Mouse (Mus musculus): ENCODE results near the gene Alx3. TPM values are rescaled to one million over a fixed set of nuclear protein-coding genes. Genes with fewer than 3 reads are reported as not detected.

The Alx3 gene
- polyA plus RNA-seq, 1 experiment from 2014 or later = 0.28 TPM

- H3K4me2 ChIP-seq (ENCODE audit: low read depth, low read length) = no peak overlapping the region
- ATAC-seq (ENCODE audit: low read depth) = no peak
- WGBS = 71% methylated on average over 4 of the region's 4 CpGs
These were observed 32.2 kb upstream of the Alx3 start for GRCm38 (mm10) chr3:107562591-107562990.

GRCm38 (mm10) chr3:107563880-107564279, 31.0 kb upstream of the Alx3 start:
- no peak for ATAC-seq (ENCODE audit: low read depth)
- Histone ChIP-seq H3K27me3 (ENCODE audit: control insufficient read depth, insufficient read depth, low read depth, low read length) (no peaks in the 10 kb centered on the region), H3K4me1 (replicated peaks; ENCODE audit: control insufficient read depth, insufficient read depth, low read length) (no peaks in the 10 kb centered on the region), H3K9me3 (ENCODE audit: control insufficient read depth, low read length) (no peaks in the 10 kb centered on the region), H3K36me3 (ENCODE audit: control insufficient read depth, insufficient read depth, low read length) (no peaks in the 10 kb centered on the region), H3K4me3 (ENCODE audit: low read length) (no peak overlapping the region), H3K4me2 (ENCODE audit: low read depth, low read length) (no peak overlapping the region), H3K27ac (ENCODE audit: low read length) (no peak overlapping the region), H3K9ac (ENCODE audit: low read length) (no peak overlapping the region)
- 28% methylated on average over 4 of the region's 4 CpGs for WGBS

More at GRCm38 (mm10) chr3:107562591-107562990, 32.2 kb upstream of the Alx3 start:
- H3K36me3 ChIP-seq (ENCODE audit: control insufficient read depth, insufficient read depth, low read length) = no peaks in the 10 kb centered on the region
- H3K4me3 ChIP-seq (ENCODE audit: low read length) = no peak overlapping the region
- no peaks in the 10 kb centered on the region for H3K4me1 ChIP-seq (replicated peaks; ENCODE audit: control insufficient read depth, insufficient read depth, low read length)
- H3K9ac ChIP-seq (ENCODE audit: low read length) = no peak overlapping the region
- H3K27me3 ChIP-seq (ENCODE audit: control insufficient read depth, insufficient read depth, low read depth, low read length) = no peaks in the 10 kb centered on the region
- H3K9me3 ChIP-seq (ENCODE audit: control insufficient read depth, low read length) = no peaks in the 10 kb centered on the region
- no peak overlapping the region for H3K27ac ChIP-seq (ENCODE audit: low read length)

- Histone ChIP-seq H3K9me3 (ENCODE audit: control insufficient read depth, low read length) (no peaks in the 10 kb centered on the region), H3K4me1 (replicated peaks; ENCODE audit: control insufficient read depth, insufficient read depth, low read length) (no peaks in the 10 kb centered on the region), H3K4me2 (ENCODE audit: low read depth, low read length) (no peak overlapping the region), H3K9ac (ENCODE audit: low read length) (no peak overlapping the region), H3K4me3 (ENCODE audit: low read length) (no peak overlapping the region), H3K36me3 (ENCODE audit: control insufficient read depth, insufficient read depth, low read length) (no peaks in the 10 kb centered on the region), H3K27me3 (ENCODE audit: control insufficient read depth, insufficient read depth, low read depth, low read length) (no peaks in the 10 kb centered on the region), H3K27ac (ENCODE audit: low read length) (no peak overlapping the region)
- 16% methylated on average over 3 of the region's 3 CpGs for WGBS
- no peak for ATAC-seq (ENCODE audit: low read depth)
These were observed 29.5 kb upstream of the Alx3 start for GRCm38 (mm10) chr3:107565331-107565730.

DNA sequence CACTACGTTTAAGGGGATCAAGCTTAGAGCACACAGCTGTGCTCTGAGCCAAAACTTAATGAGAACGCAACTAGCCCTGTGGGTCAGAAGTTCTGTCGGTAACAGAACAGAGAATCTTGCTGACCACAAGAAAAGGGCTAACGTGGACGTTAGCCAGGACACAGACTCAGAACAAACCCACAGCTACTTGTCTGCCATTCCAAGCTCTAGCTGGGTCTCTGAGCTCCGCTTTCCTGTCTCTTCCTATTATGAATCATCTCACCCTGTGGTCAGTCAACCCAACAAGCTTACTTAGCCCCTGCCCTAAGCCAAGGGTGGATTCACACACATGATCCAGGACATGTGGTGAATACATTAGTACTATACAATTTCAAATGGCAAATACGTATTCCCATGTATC, 27.1 kb upstream of the Alx3 start:
- WGBS = 67% methylated on average over 7 of the region's 7 CpGs
- Histone ChIP-seq H3K27me3 (ENCODE audit: control insufficient read depth, insufficient read depth, low read depth, low read length) (no peaks in the 10 kb centered on the region), H3K9me3 (ENCODE audit: control insufficient read depth, low read length) (no peaks in the 10 kb centered on the region), H3K4me3 (ENCODE audit: low read length) (no peak overlapping the region), H3K4me1 (replicated peaks; ENCODE audit: control insufficient read depth, insufficient read depth, low read length) (no peaks in the 10 kb centered on the region), H3K9ac (ENCODE audit: low read length) (no peak overlapping the region), H3K27ac (ENCODE audit: low read length) (no peak overlapping the region), H3K4me2 (ENCODE audit: low read depth, low read length) (no peak overlapping the region), H3K36me3 (ENCODE audit: control insufficient read depth, insufficient read depth, low read length) (no peaks in the 10 kb centered on the region)
- ATAC-seq (ENCODE audit: low read depth) = no peak

GRCm38 (mm10) chr3:107568721-107569120, 26.1 kb upstream of the Alx3 start:
- H3K4me2 ChIP-seq (ENCODE audit: low read depth, low read length) = no peak overlapping the region
- WGBS = 61% methylated on average over 4 of the region's 4 CpGs
- no peaks in the 10 kb centered on the region for H3K4me1 ChIP-seq (replicated peaks; ENCODE audit: control insufficient read depth, insufficient read depth, low read length)
- H3K36me3 ChIP-seq (ENCODE audit: control insufficient read depth, insufficient read depth, low read length) = no peaks in the 10 kb centered on the region
- no peak overlapping the region for H3K27ac ChIP-seq (ENCODE audit: low read length)
- H3K9ac ChIP-seq (ENCODE audit: low read length) = no peak overlapping the region
- H3K27me3 ChIP-seq (ENCODE audit: control insufficient read depth, insufficient read depth, low read depth, low read length) = no peaks in the 10 kb centered on the region
- 0 out of 2 replicates have a peak, but pooled peaks have one; percentile 28 for ATAC-seq (ENCODE audit: low read depth)
- no peaks in the 10 kb centered on the region for H3K9me3 ChIP-seq (ENCODE audit: control insufficient read depth, low read length)
- H3K4me3 ChIP-seq (ENCODE audit: low read length) = no peak overlapping the region

DNA sequence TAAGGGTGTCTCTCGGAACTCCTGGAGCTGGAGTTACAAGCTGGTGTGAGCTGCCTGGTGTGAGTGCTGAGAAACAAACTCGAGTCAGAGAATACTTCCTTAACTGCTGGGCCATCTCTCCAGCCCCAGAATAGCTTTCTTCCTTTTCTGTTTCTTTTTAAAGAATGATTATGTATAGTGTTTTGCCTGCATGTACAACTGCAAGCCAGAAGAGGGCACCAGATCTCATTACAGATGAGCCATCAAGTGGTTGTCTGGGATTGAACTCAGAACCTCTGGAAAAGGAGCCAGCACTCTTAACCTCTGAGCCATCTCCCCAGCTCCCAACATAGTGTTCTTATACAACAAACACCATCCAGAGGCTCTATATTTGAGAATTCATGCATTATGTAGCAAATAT, 23.6 kb upstream of the Alx3 start:
- Histone ChIP-seq H3K9ac (ENCODE audit: low read length) (no peak overlapping the region), H3K36me3 (ENCODE audit: control insufficient read depth, insufficient read depth, low read length) (no peaks in the 10 kb centered on the region), H3K27ac (ENCODE audit: low read length) (no peak overlapping the region), H3K4me2 (ENCODE audit: low read depth, low read length) (no peak overlapping the region), H3K9me3 (ENCODE audit: control insufficient read depth, low read length) (no peaks in the 10 kb centered on the region), H3K4me3 (ENCODE audit: low read length) (no peak overlapping the region), H3K4me1 (replicated peaks; ENCODE audit: control insufficient read depth, insufficient read depth, low read length) (no peaks in the 10 kb centered on the region), H3K27me3 (ENCODE audit: control insufficient read depth, insufficient read depth, low read depth, low read length) (no peaks in the 10 kb centered on the region)
- no peak for ATAC-seq (ENCODE audit: low read depth)
- WGBS = 47% methylated on average over 2 of the region's 2 CpGs

DNA sequence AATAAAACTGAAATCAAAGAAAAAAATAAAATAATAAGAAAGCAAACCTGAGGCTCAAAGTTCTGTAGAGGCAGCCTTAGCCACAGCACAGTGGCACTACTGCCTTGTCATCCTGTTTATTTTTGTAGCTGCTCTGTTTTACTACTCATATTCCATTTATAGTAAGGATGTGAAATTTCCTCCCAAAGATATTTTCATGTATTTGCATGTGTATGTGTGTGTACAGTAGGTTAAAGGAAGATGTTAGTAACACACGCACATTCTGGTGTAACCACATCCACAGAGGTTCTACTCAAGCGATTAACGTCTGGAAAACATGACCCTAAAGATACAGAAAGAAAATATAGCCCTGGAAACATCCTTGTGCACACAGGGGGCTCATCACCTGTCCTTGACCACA, 18.0 kb upstream of the Alx3 start:
- H3K36me3 ChIP-seq (ENCODE audit: control insufficient read depth, insufficient read depth, low read length) = no peaks in the 10 kb centered on the region
- peaks cover 21% of the 10 kb centered on the region for H3K27me3 ChIP-seq (ENCODE audit: control insufficient read depth, insufficient read depth, low read depth, low read length)
- no peaks in the 10 kb centered on the region for H3K4me1 ChIP-seq (replicated peaks; ENCODE audit: control insufficient read depth, insufficient read depth, low read length)
- H3K4me2 ChIP-seq (ENCODE audit: low read depth, low read length) = no peak overlapping the region
- H3K9me3 ChIP-seq (ENCODE audit: control insufficient read depth, low read length) = no peaks in the 10 kb centered on the region
- H3K4me3 ChIP-seq (ENCODE audit: low read length) = no peak overlapping the region
- no peak for ATAC-seq (ENCODE audit: low read depth)
- 67% methylated on average over 3 of the region's 3 CpGs for WGBS
- H3K9ac ChIP-seq (ENCODE audit: low read length) = no peak overlapping the region
- H3K27ac ChIP-seq (ENCODE audit: low read length) = no peak overlapping the region

DNA sequence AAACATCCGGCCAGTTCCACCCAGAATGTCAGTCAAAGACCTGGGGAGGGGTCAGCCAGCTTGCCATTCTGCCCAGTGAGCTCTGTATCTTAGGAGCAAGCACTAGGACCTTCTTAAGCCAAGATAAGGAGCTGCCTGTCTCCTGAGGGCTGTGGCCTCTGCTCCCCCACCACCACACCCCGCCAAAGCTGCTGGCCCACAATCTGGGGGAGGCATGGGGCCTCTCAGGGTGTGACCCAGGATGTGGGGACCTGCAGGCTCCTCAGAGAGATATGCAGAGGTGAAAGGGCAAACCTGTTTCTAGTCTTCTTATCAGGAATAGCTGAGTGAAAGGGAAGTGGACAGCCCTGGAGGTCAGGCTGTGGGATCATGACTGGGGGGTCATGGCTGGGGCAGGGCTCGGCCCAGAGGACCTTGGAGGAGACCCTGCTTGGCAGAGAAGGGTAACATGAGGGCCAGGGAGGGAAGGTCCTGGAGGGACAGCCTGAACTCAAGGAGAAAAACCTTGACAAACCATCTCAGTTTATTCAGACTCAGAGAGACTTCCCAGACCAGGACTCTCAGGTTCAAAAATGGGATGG, 16.9 kb upstream of the Alx3 start:
- no peak overlapping the region for H3K4me3 ChIP-seq (ENCODE audit: low read length)
- peaks cover 3% of the 10 kb centered on the region; the same call in 1 of the 2 replicates for H3K4me1 ChIP-seq (replicated peaks; ENCODE audit: control insufficient read depth, insufficient read depth, low read length)
- H3K4me2 ChIP-seq (ENCODE audit: low read depth, low read length) = no peak overlapping the region
- no peaks in the 10 kb centered on the region for H3K36me3 ChIP-seq (ENCODE audit: control insufficient read depth, insufficient read depth, low read length)
- peak; percentile 5; the same call in 1 of the 2 replicates for ATAC-seq (ENCODE audit: low read depth)
- H3K27ac ChIP-seq (ENCODE audit: low read length) = no peak overlapping the region
- peaks cover 30% of the 10 kb centered on the region for H3K27me3 ChIP-seq (ENCODE audit: control insufficient read depth, insufficient read depth, low read depth, low read length)
- H3K9me3 ChIP-seq (ENCODE audit: control insufficient read depth, low read length) = no peaks in the 10 kb centered on the region
- WGBS = 22% methylated on average over 3 of the region's 3 CpGs
- no peak overlapping the region for H3K9ac ChIP-seq (ENCODE audit: low read length)

DNA sequence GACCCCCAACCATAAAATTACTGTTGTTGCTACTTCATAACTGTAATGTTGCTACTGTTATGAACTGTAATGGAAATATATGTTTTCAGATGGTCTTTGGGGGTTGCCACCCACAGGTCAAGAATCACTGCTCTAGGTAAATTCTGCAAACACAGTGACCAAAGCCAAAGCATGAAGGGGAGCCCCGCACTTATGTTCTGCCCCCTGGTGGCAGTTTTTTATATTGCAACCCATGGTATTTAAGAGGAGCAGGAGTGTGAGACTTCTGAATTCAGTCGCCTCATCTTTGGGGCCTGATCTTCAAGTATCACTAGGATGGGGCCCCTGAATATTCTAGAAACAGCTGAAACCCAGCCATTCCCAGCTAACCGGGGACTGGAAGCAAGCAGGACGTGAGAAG, 15.4 kb upstream of the Alx3 start:
- peaks cover 5% of the 10 kb centered on the region; the same call in 1 of the 2 replicates for H3K4me1 ChIP-seq (replicated peaks; ENCODE audit: control insufficient read depth, insufficient read depth, low read length)
- H3K27ac ChIP-seq (ENCODE audit: low read length) = no peak overlapping the region
- H3K4me2 ChIP-seq (ENCODE audit: low read depth, low read length) = no peak overlapping the region
- H3K27me3 ChIP-seq (ENCODE audit: control insufficient read depth, insufficient read depth, low read depth, low read length) = peaks cover 45% of the 10 kb centered on the region
- 4% methylated on average over 4 of the region's 4 CpGs for WGBS
- H3K36me3 ChIP-seq (ENCODE audit: control insufficient read depth, insufficient read depth, low read length) = no peaks in the 10 kb centered on the region
- H3K9me3 ChIP-seq (ENCODE audit: control insufficient read depth, low read length) = no peaks in the 10 kb centered on the region
- no peak overlapping the region for H3K9ac ChIP-seq (ENCODE audit: low read length)
- ATAC-seq (ENCODE audit: low read depth) = no peak
- no peak overlapping the region for H3K4me3 ChIP-seq (ENCODE audit: low read length)
